Mouse (Mus musculus): ENCODE data around the gene C6.

The C6 gene

DNA sequence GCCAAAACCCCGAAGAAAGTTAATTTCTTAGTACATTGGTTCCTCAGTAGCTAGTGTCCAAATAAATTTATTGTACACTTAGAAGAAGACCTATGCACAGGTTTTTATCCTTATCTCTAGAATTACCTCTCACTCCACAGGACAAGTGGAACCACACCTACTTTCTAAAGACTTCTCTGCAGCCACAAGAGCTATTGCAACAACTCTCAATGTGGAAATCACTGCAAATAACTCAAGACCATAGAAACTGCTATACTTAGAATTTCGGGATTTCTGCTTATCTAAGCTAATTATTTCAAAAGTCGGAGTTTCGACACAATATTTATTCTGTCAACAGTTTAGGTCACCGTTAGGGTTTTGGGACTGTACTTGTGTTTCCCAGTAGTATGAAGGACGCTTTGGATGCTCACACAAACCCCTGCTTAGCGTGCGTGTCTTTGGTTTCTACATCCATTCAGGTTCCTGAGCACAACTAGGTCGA, at the start of gene C6:
Gene C6, plus strand, starts transcription at position 346 of the 481 bp plus-strand sequence.
- DNase-seq (ENCODE audit: low spot score): no peak

DNA sequence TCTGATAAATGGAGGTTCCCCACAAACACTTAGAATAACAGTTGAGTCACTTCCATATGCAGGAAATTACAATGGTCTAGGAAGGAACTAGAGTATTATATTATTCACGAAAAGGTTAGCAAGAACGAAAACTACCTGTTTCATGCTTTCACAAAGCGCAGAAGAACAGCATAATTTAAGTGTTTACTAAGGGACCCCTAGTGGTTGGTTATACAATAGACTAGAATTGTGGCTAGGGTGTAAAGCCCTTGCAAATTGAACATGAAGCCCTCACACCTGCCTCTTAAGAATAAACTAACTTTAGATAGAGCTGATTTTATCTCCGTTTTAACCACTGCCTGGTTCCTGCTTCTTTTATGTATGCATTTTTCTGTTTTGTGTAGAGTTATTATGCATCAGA, 29.4 kb upstream of the C6 start:
- DNase-seq (ENCODE audit: low spot score): no peak

DNA sequence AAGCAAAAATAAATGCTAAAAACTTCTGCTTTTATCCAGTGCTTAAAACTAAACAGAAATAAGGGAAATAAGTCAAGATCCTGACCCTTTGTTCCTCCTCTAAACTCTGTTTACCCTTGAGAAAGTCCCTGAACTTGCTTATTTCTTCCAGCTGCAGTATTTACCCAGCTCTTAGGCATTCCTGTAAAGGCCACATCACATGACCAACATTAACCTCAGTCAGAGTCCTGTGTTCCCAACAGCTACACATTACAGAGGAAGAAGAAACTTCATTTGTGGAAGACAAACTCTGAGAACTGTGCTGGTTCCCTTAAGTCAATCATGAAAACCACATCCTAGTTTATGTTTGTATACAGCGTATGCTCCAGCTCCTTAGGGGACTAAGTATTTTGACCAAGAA, 7.2 kb downstream of the C6 start:
- DNase-seq (ENCODE audit: low spot score): no peak

DNA sequence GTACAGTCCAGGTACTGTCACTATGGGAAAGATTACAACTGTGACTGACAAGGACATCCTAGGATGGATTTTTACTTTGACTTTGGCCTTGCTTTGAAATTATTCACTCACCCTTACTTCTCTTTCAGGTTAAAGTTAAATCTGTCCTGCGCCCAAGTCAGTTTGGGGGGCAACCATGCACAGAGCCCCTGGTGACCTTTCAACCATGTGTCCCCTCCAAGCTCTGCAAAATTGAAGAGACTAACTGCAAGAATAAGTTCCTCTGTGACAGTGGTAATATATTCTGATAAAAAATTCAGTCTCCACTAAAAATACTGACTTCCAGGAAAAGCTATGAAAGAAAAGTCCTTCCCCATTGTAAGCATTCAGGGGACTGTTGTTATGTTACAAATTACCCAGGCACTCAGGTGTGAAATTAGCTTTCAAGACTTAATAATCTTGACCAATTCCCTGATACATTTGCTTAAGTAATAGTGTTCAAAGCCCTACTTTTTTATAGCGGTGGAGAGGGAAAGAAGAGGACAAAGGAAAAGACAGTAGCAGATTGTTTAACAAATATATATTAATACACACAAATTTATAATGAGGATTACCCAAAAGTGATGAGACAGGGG, 8.1 kb downstream of the C6 start:
- no peak for DNase-seq (ENCODE audit: low spot score)

DNA sequence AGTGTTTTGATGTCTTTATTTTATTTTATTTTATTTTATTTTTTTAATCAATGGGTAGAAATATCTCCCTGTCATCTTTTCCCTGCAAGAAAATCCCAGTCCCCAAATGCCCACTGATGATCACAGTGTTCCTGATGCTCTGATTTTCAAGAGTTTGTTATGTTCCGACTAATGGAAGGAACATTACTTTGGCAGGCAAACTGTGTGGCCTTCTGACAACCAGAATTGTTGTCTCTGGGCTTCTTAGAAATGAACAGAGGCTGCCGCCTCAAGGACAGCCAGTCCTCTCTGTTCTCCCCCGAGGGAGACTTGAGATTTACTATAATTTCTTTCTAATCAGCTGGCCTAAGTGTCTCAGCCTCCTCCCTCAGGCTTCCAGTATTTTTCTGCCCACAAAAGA, 20.7 kb downstream of the C6 start:
- no peak for DNase-seq (ENCODE audit: low spot score)

DNA sequence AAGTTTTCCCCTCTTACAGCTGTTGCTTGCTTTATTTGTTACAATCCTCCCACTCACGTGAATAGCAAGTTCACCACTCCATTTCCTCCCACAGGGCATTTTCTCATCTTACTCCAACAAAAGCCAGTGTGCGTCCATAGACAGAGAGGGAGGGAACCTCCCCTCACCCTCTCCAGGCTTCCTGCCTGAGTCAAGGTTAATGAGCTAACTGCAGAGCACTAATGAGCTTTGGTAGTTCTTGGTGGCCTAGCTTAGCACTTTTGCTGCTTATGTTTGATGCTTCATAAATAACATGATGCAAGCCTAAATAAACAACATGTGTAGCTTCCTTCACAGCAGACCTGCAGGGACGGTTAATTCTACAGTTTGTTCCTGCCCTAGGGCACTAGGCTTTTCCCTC, 63.4 kb downstream of the C6 start:
- DNase-seq (ENCODE audit: low spot score): no peak

DNA sequence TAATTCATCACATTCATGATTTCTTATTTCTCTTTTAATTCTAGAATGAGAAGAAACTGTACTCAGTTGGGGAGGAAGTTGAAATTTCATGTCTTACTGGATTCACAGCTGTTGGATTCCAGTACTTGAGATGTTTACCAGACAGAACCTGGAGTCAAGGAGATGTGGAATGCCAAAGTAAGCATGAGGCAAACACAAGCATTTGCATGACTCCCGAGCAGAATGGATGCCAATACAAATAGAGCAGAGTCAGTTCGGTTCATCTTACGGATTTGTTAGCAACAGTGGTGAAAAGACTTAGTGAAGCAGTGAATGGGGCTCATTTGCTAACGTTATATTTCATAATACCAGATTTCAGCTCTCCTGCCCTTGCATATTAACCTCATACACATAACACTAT, 69.9 kb downstream of the C6 start:
- DNase-seq (ENCODE audit: low spot score): no peak

DNA sequence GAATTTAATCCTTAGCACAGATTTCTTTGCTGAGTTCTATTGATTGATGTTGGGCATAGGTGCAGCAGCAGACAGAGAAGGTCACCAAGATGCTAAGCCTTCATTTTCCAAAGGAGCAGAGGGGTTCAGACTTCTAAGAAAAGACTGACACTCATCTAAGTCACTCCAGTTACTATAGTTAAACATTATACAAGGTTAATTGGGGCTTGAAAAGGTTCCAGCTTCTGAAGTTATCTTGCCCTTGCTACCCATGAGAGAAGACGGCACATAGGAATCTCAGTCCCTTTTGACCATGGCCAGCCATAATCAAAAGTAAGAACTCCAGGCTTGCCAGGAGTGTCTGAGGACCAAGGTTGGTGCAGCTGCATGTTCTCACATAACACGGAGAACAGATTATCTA, 77.3 kb downstream of the C6 start:
- DNase-seq (ENCODE audit: low spot score): no peak

DNA sequence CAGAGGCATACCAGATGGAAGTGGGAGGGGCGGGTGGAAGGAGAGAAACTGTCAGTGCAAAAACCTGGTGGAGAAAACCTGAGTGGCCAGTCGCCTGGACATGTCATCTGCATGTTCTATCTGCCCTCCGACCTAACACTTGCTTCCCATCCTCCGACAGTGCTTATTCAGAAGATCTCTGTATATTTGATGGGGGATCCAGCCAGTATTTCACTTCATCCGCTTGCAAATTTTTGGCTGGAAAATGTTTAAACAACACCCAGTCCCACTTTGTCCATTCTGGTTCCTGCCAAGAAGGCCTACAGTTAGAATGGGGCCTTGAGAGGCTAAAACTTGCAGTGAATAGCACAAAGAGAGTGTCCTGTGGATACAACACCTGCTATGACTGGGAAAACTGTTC, 81.2 kb downstream of the C6 start:
- no peak for DNase-seq (ENCODE audit: low spot score)

DNA sequence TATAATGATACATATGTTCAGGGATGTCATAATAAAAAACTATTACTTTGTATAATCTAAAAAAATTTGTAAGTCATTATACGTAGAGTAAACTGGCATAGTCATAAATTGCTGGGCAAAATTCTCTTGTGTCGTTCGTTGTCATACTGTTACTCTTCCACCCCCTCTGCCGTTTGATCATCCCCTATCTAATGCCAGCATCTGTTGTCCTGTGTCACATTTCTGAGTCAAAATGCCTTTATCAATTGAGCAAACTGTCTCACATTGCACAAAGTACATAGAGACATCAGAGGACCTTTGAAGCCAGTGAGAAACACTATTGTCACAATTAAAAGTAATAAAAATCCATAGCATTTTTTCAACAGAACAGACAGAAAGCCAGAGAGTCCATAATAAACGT, 88.0 kb downstream of the C6 start:
- DNase-seq (ENCODE audit: low spot score): no peak

DNA sequence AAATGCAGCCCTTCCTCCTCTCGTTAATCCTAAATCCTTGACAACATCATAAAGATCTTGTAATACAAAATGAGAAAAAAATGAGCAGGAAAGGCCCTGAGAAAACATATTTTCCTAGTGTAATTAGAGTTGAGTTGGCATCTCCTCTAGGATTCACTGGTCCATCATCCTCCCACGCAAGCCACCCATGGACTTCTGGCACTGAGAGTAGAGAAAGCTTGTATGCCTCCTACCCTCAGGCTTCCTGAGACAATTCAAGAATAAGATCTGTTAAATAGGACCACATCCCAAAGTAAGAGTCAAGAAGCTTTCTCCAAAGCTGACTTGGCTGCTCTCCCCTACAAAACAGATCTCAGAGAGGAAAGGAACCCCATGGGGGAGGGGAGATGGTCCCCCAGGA, 88.7 kb downstream of the C6 start:
- no peak for DNase-seq (ENCODE audit: low spot score)

DNA sequence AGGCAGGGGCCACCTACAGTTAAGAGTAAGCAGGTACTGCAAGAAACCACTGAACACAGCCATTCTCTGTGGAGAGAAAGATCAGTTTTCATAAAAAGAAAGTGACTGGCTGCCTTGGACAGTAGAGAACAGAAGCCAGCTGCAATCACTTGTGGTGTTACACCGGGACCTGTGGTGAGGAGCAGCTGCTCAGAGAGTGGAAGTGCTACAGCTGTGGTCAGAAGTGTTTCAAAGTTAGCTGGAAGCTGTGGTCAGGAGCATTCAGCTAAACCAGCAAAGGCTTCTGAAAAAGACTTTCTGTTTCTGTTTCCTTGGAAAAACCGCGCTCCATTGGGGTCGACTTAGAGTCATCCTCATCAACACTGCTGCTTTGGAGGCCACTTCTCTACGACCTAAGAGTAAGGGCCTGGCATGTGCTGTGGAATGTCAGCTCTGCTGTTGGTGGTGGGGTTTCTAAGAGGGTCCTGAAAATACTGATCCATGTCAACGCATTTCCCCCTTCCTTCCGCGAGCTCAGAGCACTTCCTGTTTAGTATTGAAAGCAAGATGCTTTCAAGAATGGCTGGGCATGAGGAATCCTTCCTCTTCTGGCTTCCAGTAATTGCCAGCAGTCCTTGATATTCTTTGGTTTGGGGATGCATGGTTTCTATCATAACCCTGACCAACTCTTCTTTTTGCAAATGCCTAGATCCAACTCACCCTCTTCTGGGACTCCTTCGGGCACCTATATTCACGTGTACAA, 89.9 kb downstream of the C6 start:
- DNase-seq (ENCODE audit: low spot score): no peak

DNA sequence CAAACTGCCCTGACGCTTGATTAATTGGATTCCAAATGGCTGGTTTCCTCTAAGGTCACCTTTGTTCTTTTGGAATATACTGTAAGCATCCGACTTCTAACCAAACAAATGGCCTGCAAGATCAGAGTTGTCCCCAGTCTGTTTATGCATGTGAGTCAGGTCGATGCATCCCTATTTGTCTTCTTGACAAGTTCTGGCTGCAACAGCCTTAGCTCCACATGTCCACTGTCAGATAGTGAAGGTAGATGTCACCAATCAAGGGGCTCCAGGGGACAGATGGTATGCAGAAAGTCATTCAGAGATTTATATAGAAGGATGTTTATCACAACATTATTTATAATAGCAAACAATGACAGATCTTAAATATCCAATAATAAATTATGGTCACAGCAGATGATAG, 91.5 kb downstream of the C6 start:
- no peak for DNase-seq (ENCODE audit: low spot score)

DNA sequence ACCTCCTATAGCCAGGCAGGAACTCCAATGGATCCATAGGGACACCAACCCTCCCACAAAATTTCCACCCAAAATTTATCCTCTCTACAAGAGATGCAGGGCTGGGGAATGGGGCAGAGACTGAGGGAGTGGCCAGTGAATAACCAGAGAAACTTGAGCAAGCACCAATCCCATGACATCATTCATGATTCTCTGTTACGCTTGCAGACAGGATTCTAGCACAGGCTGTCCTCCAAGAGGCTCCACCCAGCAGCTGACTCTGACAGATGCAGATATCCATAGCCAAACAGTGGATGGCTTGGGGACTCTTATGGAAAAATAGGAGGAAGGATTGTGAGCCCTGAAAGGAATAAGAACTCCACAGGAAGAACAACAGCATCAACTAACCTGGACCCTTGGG, 94.2 kb downstream of the C6 start:
- DNase-seq (ENCODE audit: low spot score): no peak

DNA sequence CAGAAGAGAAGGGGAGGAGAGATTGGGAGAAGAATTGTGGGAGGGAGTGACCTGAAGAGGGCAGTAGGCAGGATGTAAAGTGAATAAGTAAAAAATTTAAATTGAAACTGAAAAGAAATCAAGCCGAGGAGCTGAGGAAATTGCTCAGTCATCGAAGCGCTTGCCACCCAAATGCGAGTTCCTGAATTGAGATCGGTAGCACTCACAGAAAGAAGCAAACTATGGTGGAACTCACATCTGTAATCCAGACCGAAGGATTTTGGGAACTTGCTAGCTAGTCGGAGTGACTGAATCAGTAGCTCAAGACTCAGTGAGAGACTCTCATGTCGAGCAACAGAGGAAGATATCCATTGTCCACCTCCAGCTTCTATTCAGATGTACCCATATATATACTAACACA, 94.8 kb downstream of the C6 start:
- no peak for DNase-seq (ENCODE audit: low spot score)

DNA sequence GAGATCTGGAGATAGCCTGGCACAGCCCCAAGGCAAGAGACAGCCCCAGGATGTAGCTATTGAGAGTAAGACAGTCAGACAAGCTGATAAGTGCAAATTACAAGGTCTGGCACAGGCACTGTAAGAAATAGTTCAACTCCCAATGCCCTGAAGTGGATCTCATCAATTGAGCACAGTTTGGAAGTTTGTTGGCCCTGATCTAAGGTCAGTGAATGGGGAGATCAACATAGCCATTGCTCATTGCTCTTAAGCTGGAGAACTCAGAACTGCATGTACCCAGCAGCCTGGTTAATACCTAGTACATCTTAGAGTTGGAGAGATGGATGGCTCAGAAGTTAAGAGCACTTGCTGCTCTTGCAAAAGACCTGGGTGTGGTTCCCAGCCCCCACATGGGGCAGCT, 100.8 kb downstream of the C6 start:
- no peak for DNase-seq (ENCODE audit: low spot score)

DNA sequence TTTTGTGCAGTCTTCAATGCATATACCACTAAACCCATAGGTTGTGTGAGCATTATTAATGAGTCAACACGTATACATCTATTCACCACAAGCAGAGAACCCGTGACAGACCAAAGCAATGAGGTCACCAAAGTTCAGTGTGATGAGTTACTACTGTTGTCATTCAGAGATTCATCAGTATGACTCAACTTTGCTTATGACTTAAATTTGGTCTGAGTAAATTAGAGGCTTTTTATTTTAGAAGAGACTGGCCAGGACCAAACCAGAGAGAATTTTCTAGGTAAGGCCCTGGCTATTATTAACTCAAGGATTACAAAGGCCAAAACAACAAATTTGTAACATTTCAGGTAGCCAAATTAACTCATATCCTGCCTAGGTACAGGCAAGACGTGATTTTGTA, 109.4 kb downstream of the C6 start:
- DNase-seq (ENCODE audit: low spot score): no peak

DNA sequence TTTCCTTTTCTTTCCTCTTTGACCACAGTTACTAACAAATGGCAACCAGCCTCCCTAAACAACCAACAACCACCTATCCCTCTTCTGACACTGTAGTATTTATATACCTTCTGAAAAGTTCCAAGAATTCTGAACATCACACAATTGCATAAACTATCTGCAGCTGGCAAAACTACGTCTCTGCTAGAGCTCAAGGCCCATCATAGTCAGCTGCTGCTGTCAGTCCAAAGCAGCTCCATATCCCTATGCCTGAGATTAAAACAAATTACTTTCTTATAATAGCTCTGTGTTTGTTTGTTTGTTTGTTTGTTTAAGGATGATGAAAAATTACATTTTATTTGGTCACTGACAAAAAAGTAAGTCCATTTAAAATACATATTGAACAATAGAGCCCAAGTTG, 123.0 kb downstream of the C6 start:
- no peak for DNase-seq (ENCODE audit: low spot score)

All from testis, postnatal 10 days (tissue).